Mouse (Mus musculus) stomach, embryonic 15.5 days (tissue): ENCODE measurements around the gene Cdh13. TPM values are rescaled to one million over a fixed set of nuclear protein-coding genes. Genes with fewer than 3 reads are reported as not detected.

Experiments
- ATAC-seq: fragments of 200-750 bp; cut with Nextera tagmentation; 2 replicates; pipeline ENCODE4 v1.8.0; 2017; ENCODE audit warnings: low read depth, moderate number of reproducible peaks, moderate TSS enrichment; ENCODE audit not compliant: insufficient read depth, low FRiP score
- H3K27ac ChIP-seq: fragments of 300-500 bp; sonication (generic); 2 replicates; pipeline ENCODE4 v1.5.1; 2015; ENCODE audit warnings: mild to moderate bottlenecking, inconsistent platforms
- H3K27me3 ChIP-seq: fragments of 300-500 bp; sonication (generic); replicated peaks from 2 replicates; pipeline ENCODE4 v1.6.1; 2015; ENCODE audit warnings: inconsistent platforms
- H3K36me3 ChIP-seq: fragments of 300-500 bp; sonication (generic); 2 replicates; pipeline ENCODE4 v1.6.1; 2015; ENCODE audit warnings: inconsistent platforms
- H3K4me1 ChIP-seq: fragments of 300-500 bp; sonication (generic); 2 replicates; pipeline ENCODE4 v1.6.1; 2015; ENCODE audit warnings: inconsistent platforms
- H3K4me2 ChIP-seq: fragments of 300-500 bp; sonication (generic); 2 replicates; pipeline ENCODE4 v1.6.1; 2015; ENCODE audit warnings: mild to moderate bottlenecking, inconsistent platforms
- H3K4me3 ChIP-seq: fragments of 300-500 bp; sonication (generic); replicated peaks from 2 replicates; pipeline ENCODE4 v1.5.1; 2015; ENCODE audit warnings: inconsistent platforms
- H3K9ac ChIP-seq: fragments of 300-500 bp; sonication (generic); 2 replicates; pipeline ENCODE4 v1.6.1; 2015; ENCODE audit warnings: inconsistent platforms
- H3K9me3 ChIP-seq: fragments of 300-500 bp; sonication (generic); 2 replicates; pipeline ENCODE4 v1.6.1; 2016; ENCODE audit warnings: inconsistent platforms
- WGBS: fragments of 180-500 bp; shearing (Covaris S2); methylation state at CpG from one replicate; pipeline ENCODE4 v1.1.7; 2015; 5-methylcytosine and 5-hydroxymethylcytosine counted together
- polyA plus RNA-seq: library from polyadenylated mRNA; unstranded; fragments of >200 nt; fragmentation: Nextera tagmentation; extraction: Ambion mirVana; gene quantifications from 2 replicates; pipeline ENCODE4 v1.2.1, GENCODE M21; 2015

Cdh13 gene
- polyA plus RNA-seq, 1 experiment from 2014 or later: 12.1 TPM

DNA sequence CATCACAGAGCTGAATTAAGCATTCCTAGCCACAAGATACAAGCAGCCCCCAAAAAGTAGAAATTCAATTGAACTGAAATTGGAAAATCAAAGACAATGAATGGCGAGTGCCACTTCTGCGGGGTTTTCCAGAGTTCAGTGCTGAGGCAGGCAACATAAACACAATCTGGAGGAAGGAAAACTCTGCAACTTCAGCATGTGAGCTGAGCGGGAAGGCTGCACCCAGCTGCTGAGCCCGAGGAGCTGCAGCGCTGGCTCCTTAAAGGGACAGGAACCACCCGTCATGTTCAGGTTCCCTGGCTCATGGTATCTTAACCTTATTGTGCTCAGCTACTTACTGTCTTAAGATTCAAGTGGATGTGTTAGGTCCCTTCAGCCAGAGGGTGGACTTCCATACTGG, 814.7 kb downstream of the Cdh13 start:
- no peak for ATAC-seq
- 0 out of 2 replicates have a peak, but pooled peaks cover 3% of the 10 kb centered on the region for H3K4me1 ChIP-seq
- H3K4me2 ChIP-seq: 0 out of 2 replicates have a peak overlapping the region, but pooled peaks have one; percentile 23
- H3K36me3 ChIP-seq: no peaks in the 10 kb centered on the region
- no peak overlapping the region for H3K9ac ChIP-seq
- H3K27ac ChIP-seq: peak overlapping the region; percentile 48; the same call in 1 of the 2 replicates
- H3K9me3 ChIP-seq: no peaks in the 10 kb centered on the region
- 15% methylated on average over 6 of the region's 6 CpGs for WGBS
- no peak overlapping the region for H3K4me3 ChIP-seq
- H3K27me3 ChIP-seq: no peaks in the 10 kb centered on the region

DNA sequence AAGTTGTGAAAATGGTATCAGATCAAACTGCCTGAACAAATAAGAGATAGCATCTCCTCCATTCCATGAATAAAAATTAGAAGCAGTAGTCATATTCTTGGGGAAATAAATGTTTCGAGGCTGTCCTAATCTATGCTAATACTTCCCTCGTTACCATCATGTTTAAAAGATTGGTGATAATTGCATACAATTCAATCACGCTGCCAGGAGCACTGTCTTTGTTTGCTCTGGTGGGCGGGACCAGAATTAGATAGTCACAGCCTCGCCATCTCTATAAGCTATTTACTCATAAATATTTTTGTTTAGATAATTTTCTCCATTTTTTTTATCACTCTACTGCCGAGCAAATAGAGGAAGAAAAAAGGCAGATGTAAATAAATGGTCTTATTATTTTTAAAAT, 819.3 kb downstream of the Cdh13 start:
- Histone ChIP-seq H3K36me3 (no peaks in the 10 kb centered on the region), H3K9ac (no peak overlapping the region), H3K4me1 (0 out of 2 replicates have a peak, but pooled peaks cover 2% of the 10 kb centered on the region), H3K4me2 (no peak overlapping the region), H3K27ac (no peak overlapping the region), H3K4me3 (no peak overlapping the region), H3K9me3 (no peaks in the 10 kb centered on the region), H3K27me3 (no peaks in the 10 kb centered on the region)
- 70% methylated on average over 6 of the region's 6 CpGs for WGBS
- no peak for ATAC-seq

DNA sequence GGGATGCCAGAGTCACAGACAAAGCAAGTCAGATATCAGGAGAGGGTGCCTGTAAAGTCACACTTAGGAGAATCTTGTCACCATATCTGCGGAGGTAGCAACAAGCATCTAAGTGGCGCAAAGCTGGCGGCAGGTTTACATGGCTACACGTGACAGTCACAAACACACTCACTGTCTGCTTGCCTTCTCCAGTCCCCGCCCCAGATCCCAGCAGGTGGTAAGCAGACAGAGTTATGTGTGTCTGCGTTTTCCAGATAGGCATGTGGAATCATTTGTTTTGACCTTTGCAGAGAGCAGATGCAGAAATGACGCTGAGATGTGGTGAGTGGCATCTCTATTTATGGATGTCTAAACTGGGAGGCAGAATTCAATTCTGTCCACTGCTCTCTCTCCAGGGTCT, 826.1 kb downstream of the Cdh13 start:
- no peak overlapping the region for H3K4me3 ChIP-seq
- H3K27ac ChIP-seq: no peak overlapping the region
- no peaks in the 10 kb centered on the region for H3K9me3 ChIP-seq
- H3K9ac ChIP-seq: no peak overlapping the region
- no peaks in the 10 kb centered on the region for H3K4me1 ChIP-seq
- WGBS: 71% methylated on average over 7 of the region's 7 CpGs
- no peak overlapping the region for H3K4me2 ChIP-seq
- ATAC-seq: no peak
- H3K27me3 ChIP-seq: no peaks in the 10 kb centered on the region
- H3K36me3 ChIP-seq: no peaks in the 10 kb centered on the region

DNA sequence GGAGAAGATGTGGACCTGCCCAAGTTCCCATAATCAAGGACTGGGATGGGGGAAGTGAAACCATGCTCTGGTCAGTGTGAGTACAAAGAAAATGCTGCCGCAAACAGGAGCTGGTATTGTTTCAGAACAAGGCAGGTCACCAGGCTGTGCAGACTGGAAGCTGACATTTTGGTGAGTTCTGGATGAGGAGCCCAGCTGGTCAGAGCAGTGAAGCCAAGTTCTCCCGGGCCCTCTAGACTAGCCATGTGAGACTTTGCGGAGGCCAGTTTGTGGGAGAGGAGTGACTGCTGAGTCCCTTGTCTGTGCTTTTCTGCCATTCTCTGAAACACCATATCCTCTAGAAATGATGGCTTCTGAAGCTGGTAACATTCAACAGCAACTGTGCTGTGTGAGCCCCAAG, 829.3 kb downstream of the Cdh13 start:
- no peaks in the 10 kb centered on the region for H3K4me1 ChIP-seq
- H3K4me2 ChIP-seq: no peak overlapping the region
- H3K4me3 ChIP-seq: no peak overlapping the region
- no peak overlapping the region for H3K9ac ChIP-seq
- H3K27me3 ChIP-seq: no peaks in the 10 kb centered on the region
- ATAC-seq: no peak
- H3K27ac ChIP-seq: no peak overlapping the region
- 88% methylated on average over 3 of the region's 3 CpGs for WGBS
- no peaks in the 10 kb centered on the region for H3K36me3 ChIP-seq
- no peaks in the 10 kb centered on the region for H3K9me3 ChIP-seq

DNA sequence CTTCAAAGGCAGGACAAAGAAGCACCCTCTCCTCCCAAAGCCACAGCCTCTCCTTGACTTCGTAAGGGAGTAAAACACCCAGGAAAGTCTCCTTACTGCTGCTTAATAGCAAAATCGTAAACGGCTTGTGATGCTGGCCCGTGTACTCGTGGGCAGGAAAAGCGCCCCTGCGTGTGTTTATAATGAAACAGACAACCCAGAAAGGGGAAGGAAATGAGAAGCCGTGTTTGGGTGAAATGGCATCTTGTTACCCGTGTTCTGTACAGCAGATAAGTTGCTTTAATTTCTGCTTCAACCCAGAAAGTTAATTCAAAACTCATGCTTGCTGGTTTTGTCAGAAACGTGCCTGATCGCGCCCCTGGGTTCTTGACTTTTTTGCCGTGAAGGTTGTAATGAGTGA, 837.7 kb downstream of the Cdh13 start:
- H3K4me1 ChIP-seq: no peaks in the 10 kb centered on the region
- H3K27me3 ChIP-seq: no peaks in the 10 kb centered on the region
- H3K4me3 ChIP-seq: no peak overlapping the region
- no peak for ATAC-seq
- H3K27ac ChIP-seq: no peak overlapping the region
- H3K9me3 ChIP-seq: no peaks in the 10 kb centered on the region
- no peak overlapping the region for H3K4me2 ChIP-seq
- no peak overlapping the region for H3K9ac ChIP-seq
- 58% methylated on average over 13 of the region's 13 CpGs for WGBS
- H3K36me3 ChIP-seq: no peaks in the 10 kb centered on the region

DNA sequence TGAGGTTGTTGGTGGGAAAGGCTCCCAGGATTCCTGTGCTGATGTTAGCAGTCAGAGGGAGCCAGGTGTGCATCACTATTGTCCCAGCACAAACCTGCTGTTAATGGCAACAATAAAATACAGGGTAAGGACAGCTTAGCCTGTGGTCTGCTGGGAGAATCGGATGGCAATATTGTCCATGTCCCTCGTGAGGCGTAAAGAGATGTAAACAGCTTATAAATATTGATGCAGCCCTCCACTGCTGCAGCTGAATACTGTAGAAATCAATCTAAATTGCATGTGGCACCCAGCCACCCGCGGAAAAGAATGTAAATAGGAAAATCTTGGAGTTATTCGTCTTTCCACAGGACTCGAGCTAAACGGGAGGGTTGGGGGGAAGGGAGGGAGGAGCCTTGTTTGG, 844.3 kb downstream of the Cdh13 start:
- WGBS: 39% methylated on average over 8 of the region's 8 CpGs
- Histone ChIP-seq H3K4me1 (peaks cover 3% of the 10 kb centered on the region; the same call in 1 of the 2 replicates), H3K9ac (no peak overlapping the region), H3K4me3 (no peak overlapping the region), H3K27ac (0 out of 2 replicates have a peak overlapping the region, but pooled peaks have one; percentile 5), H3K9me3 (no peaks in the 10 kb centered on the region), H3K27me3 (no peaks in the 10 kb centered on the region), H3K4me2 (no peak overlapping the region), H3K36me3 (no peaks in the 10 kb centered on the region)
- ATAC-seq: no peak

DNA sequence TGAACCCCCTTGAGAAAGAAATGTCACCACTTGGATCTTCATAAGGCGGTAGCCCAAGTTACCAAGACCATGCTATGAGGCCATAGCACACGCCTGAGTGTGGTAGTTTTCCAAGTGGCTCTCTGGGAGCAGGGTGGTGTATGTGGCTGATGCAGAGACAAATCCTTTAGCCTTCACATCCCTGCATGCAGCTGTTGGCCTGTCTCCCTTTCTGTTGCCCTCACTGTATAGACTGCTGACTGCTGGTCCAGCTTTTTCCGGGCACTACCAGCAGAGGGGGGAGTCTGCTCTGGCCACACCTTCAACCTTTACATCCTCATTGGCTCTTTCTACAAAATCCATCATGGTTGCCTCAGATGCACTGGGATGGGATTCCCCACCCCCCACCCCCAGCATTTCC, 844.7 kb downstream of the Cdh13 start:
- no peaks in the 10 kb centered on the region for H3K36me3 ChIP-seq

DNA sequence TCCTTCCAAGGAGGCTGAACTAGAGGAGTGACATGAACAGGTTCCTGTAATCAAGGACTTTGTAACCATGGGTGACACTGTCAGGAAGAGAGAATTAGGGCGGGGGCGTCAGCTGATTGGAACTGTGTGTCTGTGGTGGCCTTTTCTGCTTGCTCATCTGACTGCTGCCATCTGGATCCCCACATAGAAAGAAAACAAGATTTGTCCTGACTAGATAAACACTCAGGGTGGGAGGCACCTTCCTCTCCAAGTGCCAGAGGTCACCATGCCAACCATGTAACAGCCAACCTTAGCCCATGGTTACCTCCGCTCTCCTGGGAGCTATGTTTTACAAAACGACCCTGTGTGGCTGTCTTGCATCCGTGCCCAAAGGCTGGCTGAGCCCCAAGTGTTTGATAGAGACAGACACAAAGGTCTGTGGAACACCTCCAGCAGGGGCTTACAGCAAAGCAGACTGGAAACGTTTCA, 873.0 kb downstream of the Cdh13 start:
- Histone ChIP-seq H3K4me3 (no peak overlapping the region), H3K4me1 (no peaks in the 10 kb centered on the region), H3K36me3 (no peaks in the 10 kb centered on the region), H3K4me2 (no peak overlapping the region), H3K27me3 (no peaks in the 10 kb centered on the region), H3K9ac (no peak overlapping the region), H3K9me3 (no peaks in the 10 kb centered on the region), H3K27ac (no peak overlapping the region)
- 65% methylated on average over 6 of the region's 6 CpGs for whole genome bisulfite sequencing
- ATAC-seq: no peak

More for the DNA sequence above, 844.7 kb downstream of the Cdh13 start:
- no peak overlapping the region for H3K9ac ChIP-seq
- 48% methylated on average over 3 of the region's 3 CpGs for WGBS
- no peak for ATAC-seq
- no peak overlapping the region for H3K4me2 ChIP-seq
- no peak overlapping the region for H3K4me3 ChIP-seq
- H3K4me1 ChIP-seq: peaks cover 3% of the 10 kb centered on the region; the same call in 1 of the 2 replicates
- 0 out of 2 replicates have a peak overlapping the region, but pooled peaks have one; percentile 5 for H3K27ac ChIP-seq
- no peaks in the 10 kb centered on the region for H3K9me3 ChIP-seq
- H3K27me3 ChIP-seq: no peaks in the 10 kb centered on the region

DNA sequence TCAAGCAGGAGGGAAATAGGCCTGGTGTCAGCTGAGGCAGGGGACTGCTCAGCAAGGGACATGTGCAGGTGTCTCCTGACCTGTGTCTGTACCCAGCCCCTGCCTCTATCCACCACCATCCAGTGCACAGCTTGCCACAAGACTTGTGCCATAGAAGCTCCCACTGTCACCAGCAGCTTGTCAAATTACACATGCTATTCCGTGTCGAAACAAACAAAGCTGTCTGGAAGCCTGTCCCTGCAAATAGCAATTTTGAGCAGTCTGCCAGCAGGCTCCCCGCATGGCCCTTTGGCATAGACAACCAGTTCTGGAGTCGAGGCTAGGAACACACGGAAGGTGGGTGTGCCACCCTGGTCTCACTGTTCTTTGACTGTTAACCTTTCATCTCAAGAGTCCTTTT, 875.1 kb downstream of the Cdh13 start:
- Histone ChIP-seq H3K9me3 (no peaks in the 10 kb centered on the region), H3K4me2 (no peak overlapping the region), H3K4me3 (no peak overlapping the region), H3K4me1 (no peaks in the 10 kb centered on the region), H3K9ac (no peak overlapping the region), H3K36me3 (no peaks in the 10 kb centered on the region), H3K27ac (no peak overlapping the region), H3K27me3 (no peaks in the 10 kb centered on the region)
- 82% methylated on average over 5 of the region's 5 CpGs for WGBS
- no peak for ATAC-seq

DNA sequence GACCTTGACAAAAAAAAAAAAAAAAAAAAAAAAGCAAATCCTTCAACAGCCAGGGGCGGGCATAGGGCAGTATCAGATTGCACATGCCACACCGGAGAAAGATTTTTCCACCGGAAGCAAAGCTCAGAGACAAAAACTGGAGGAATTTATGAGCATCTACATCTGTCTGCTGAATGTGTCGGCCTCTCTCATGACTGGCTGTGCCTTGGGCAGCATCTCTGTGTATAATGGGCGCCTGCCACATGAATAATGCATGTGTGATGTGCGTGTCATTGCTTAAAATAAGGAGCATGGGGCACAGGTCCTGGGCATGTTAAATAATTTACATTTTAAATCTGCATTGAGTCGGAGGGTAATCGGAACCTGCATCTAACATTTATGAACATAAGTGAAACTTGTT, 876.3 kb downstream of the Cdh13 start:
- Histone ChIP-seq H3K4me2 (no peak overlapping the region), H3K27ac (no peak overlapping the region), H3K9ac (no peak overlapping the region), H3K36me3 (no peaks in the 10 kb centered on the region), H3K9me3 (no peaks in the 10 kb centered on the region), H3K27me3 (no peaks in the 10 kb centered on the region), H3K4me1 (no peaks in the 10 kb centered on the region), H3K4me3 (no peak overlapping the region)
- 49% methylated on average over 8 of the region's 8 CpGs for WGBS
- no peak for ATAC-seq

DNA sequence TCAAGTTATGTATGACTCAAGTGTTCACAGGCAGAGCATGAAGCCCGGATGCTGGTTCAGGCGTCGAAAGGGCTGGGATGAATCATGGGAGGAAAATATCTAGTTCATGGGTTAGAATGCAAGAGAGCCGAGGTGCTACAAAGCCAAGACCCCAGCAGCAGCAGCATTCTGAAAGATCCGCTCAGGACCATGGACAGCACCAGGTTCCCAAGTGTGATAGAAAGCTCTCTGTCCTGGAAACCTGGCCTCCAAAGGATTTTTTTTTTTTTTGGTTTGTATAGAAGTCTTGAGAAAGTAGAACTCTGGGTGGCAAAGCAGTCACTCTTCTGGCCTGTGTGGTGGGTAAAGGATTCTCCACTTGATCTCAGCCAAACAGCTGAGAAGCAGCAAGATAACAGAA, 880.5 kb downstream of the Cdh13 start:
- Histone ChIP-seq H3K36me3 (no peaks in the 10 kb centered on the region), H3K27ac (no peak overlapping the region), H3K4me3 (no peak overlapping the region), H3K27me3 (no peaks in the 10 kb centered on the region), H3K9me3 (no peaks in the 10 kb centered on the region), H3K4me2 (no peak overlapping the region), H3K4me1 (no peaks in the 10 kb centered on the region), H3K9ac (no peak overlapping the region)
- 51% methylated on average over 5 of the region's 5 CpGs for WGBS
- no peak for ATAC-seq

DNA sequence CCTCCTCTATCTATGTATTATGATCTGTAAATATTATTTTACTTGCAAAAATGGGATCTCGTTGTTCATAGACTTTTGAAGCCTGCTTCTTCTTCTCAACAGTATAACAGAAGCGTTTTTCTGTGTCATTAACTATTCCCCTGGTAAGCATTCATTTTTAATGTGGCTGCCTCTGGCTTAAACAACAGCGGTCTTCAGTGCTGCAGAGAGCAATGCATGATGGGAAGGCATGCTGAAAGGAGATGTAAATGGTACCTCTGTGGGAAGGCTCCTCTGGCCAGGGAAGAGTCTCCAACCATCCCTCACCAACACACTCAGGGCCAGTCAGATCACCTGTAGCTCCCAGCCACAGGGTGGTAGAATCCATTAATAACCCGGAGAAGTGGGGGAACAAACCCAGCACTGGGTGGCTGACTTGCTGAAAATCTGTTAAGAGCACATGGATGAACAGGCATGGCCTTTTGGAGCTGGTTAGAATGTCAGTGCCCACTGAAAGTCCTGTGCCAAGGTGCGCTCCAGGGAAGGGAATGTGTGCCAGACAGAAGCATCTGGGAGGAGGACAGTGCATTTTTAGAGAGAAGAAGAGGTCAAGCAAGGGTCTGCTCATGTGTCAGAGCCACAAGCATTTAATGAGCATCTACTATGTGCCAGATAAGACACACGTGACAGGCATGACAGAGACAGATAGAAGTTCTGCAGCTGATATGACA, 893.8 kb downstream of the Cdh13 start:
- no peaks in the 10 kb centered on the region for H3K9me3 ChIP-seq
- no peak overlapping the region for H3K4me3 ChIP-seq
- H3K27me3 ChIP-seq: no peaks in the 10 kb centered on the region
- no peaks in the 10 kb centered on the region for H3K36me3 ChIP-seq
- no peak overlapping the region for H3K9ac ChIP-seq
- WGBS: 73% methylated on average over 6 of the region's 6 CpGs
- ATAC-seq: no peak
- no peaks in the 10 kb centered on the region for H3K4me1 ChIP-seq
- H3K27ac ChIP-seq: no peak overlapping the region
- no peak overlapping the region for H3K4me2 ChIP-seq
